Mouse (Mus musculus): ENCODE measurements around the gene Tnni2.

The Tnni2 gene

GRCm38 (mm10) chr7:142428213-142428612 lies 13.4 kb upstream of the Tnni2 start:
- no peak for DNase-seq (ENCODE audit: extremely low read depth, low read depth, low spot score)

GRCm38 (mm10) chr7:142430160-142430678 lies 11.4 kb upstream of the Tnni2 start:
- DNase-seq (ENCODE audit: extremely low read depth, low read depth, low spot score) = no peak

- DNase-seq (ENCODE audit: extremely low read depth, low read depth, low spot score) = no peak
These were observed 10.5 kb upstream of the Tnni2 start for GRCm38 (mm10) chr7:142431106-142431505.

GRCm38 (mm10) chr7:142433623-142434022 lies 8.0 kb upstream of the Tnni2 start:
- no peak for DNase-seq (ENCODE audit: extremely low read depth, low read depth, low spot score)

- DNase-seq (ENCODE audit: extremely low read depth, low read depth, low spot score) = peak; percentile 50
These were observed 7.3 kb upstream of the Tnni2 start, which contains the start of gene Syt8 for GRCm38 (mm10) chr7:142434137-142434865. Gene Syt8, plus strand, starts transcription at chr7:142434850.

GRCm38 (mm10) chr7:142435524-142435923 lies 6.1 kb upstream of the Tnni2 start:
- DNase-seq (ENCODE audit: extremely low read depth, low read depth, low spot score) = no peak

GRCm38 (mm10) chr7:142437324-142437723 lies 4.3 kb upstream of the Tnni2 start:
- DNase-seq (ENCODE audit: extremely low read depth, low read depth, low spot score) = peak; percentile 94

- no peak for DNase-seq (ENCODE audit: extremely low read depth, low read depth, low spot score)
These were observed 1.6 kb upstream of the Tnni2 start for GRCm38 (mm10) chr7:142439966-142440365.

GRCm38 (mm10) chr7:142440657-142441114 lies 922 bp upstream of the Tnni2 start:
- DNase-seq (ENCODE audit: extremely low read depth, low read depth, low spot score) = no peak

- DNase-seq (ENCODE audit: extremely low read depth, low read depth, low spot score) = no peak
These were observed 686 bp downstream of the Tnni2 start for GRCm38 (mm10) chr7:142442081-142442907.

- DNase-seq (ENCODE audit: extremely low read depth, low read depth, low spot score) = no peak
These were observed 1.4 kb downstream of the Tnni2 start for GRCm38 (mm10) chr7:142442908-142443420.

- no peak for DNase-seq (ENCODE audit: extremely low read depth, low read depth, low spot score)
These were observed 1.9 kb downstream of the Tnni2 start for GRCm38 (mm10) chr7:142443474-142443873.

GRCm38 (mm10) chr7:142444171-142444570 lies 2.6 kb downstream of the Tnni2 start:
- DNase-seq (ENCODE audit: extremely low read depth, low read depth, low spot score) = no peak

- no peak for DNase-seq (ENCODE audit: extremely low read depth, low read depth, low spot score)
These were observed 3.7 kb downstream of the Tnni2 start for GRCm38 (mm10) chr7:142445324-142445723.

- DNase-seq (ENCODE audit: extremely low read depth, low read depth, low spot score) = no peak
These were observed 4.7 kb downstream of the Tnni2 start for GRCm38 (mm10) chr7:142446264-142446663.

- no peak for DNase-seq (ENCODE audit: extremely low read depth, low read depth, low spot score)
These were observed 7.5 kb downstream of the Tnni2 start for GRCm38 (mm10) chr7:142449038-142449617.

- no peak for DNase-seq (ENCODE audit: extremely low read depth, low read depth, low spot score)
These were observed 13.1 kb downstream of the Tnni2 start for GRCm38 (mm10) chr7:142454706-142455105.

GRCm38 (mm10) chr7:142455251-142455650 lies 13.6 kb downstream of the Tnni2 start:
- DNase-seq (ENCODE audit: extremely low read depth, low read depth, low spot score) = no peak

- DNase-seq (ENCODE audit: extremely low read depth, low read depth, low spot score) = no peak
These were observed 15.2 kb downstream of the Tnni2 start for GRCm38 (mm10) chr7:142456806-142457205.

- no peak for DNase-seq (ENCODE audit: extremely low read depth, low read depth, low spot score)
These were observed 15.7 kb downstream of the Tnni2 start for GRCm38 (mm10) chr7:142457227-142457811.

- DNase-seq (ENCODE audit: extremely low read depth, low read depth, low spot score) = no peak
These were observed 16.4 kb downstream of the Tnni2 start for GRCm38 (mm10) chr7:142458026-142458425.
